Mouse (Mus musculus) CH12.LX (cell line): Measurements from ENCODE around the gene Hsd17b13. TPM values are rescaled to one million over a fixed set of nuclear protein-coding genes. Genes with fewer than 3 reads are reported as not detected.

Source experiments
- DNase-seq: peaks from one replicate; pipeline ENCODE4 v3.0.0-alpha.2; 2013; ENCODE audit errors: extremely low read depth
- H3K27ac ChIP-seq: 2 replicates; pipeline ENCODE4 v1.5.1; 2012; ENCODE audit warnings: low read depth, mild to moderate bottlenecking, control low read depth, moderate library complexity; ENCODE audit not compliant: insufficient read depth
- H3K27me3 ChIP-seq: replicated peaks from 2 replicates; pipeline ENCODE3; 2012; ENCODE audit warnings: inconsistent platforms
- H3K36me3 ChIP-seq, 2 experiments: replicated peaks in 1 of 2; 2 replicates each; pipeline versions ENCODE3 to v1.6.1; 2012; ENCODE audit warnings: inconsistent platforms in 1 of 2, low read length in 1 of 2, mild to moderate bottlenecking in 1 of 2, mixed read lengths in 1 of 2, moderate library complexity in 1 of 2; ENCODE audit not compliant: control insufficient read depth in 1 of 2, insufficient read depth in 1 of 2
- H3K4me1 ChIP-seq, 2 experiments: 2 replicates each; pipeline ENCODE4 v1.6.1; 2012; ENCODE audit warnings: inconsistent platforms in 1 of 2, moderate library complexity in 1 of 2; ENCODE audit not compliant: insufficient read depth in 2 of 2, control insufficient read depth in 1 of 2
- H3K4me2 ChIP-seq: 2 replicates; pipeline ENCODE4 v1.6.1; 2012; ENCODE audit warnings: low read depth, mild to moderate bottlenecking, control low read depth; ENCODE audit not compliant: poor library complexity, insufficient read depth, severe bottlenecking
- H3K4me3 ChIP-seq, 3 experiments: fragments of 150-350 bp in 1 of 3; sonication (generic) in 1 of 3; replicated peaks in 1 of 3; 2 replicates each; pipeline versions ENCODE3 to v1.5.1; 2011 to 2012; ENCODE audit warnings: low read depth in 2 of 3, low read length in 2 of 3, mild to moderate bottlenecking in 2 of 3, moderate library complexity in 2 of 3, control low read depth in 1 of 3, improper control_type of control experiment in 1 of 3, inconsistent platforms in 1 of 3, mixed read lengths in 1 of 3; ENCODE audit not compliant: poor library complexity in 1 of 3
- H3K79me2 ChIP-seq: replicated peaks from 2 replicates; pipeline ENCODE4 v1.6.1; 2012; ENCODE audit warnings: mild to moderate bottlenecking, moderate library complexity; ENCODE audit not compliant: control insufficient read depth, poor library complexity, insufficient read depth, severe bottlenecking; ENCODE audit errors: extremely low read depth
- H3K9ac ChIP-seq: 2 replicates; pipeline ENCODE4 v1.6.1; 2012; ENCODE audit warnings: low read depth, mild to moderate bottlenecking, control low read depth, moderate library complexity; ENCODE audit not compliant: insufficient read depth
- H3K9me3 ChIP-seq: replicated peaks from 2 replicates; pipeline ENCODE3; 2012; ENCODE audit warnings: low read length, inconsistent platforms, mixed read lengths
- BHLHE40 ChIP-seq: IDR thresholded peaks from 2 replicates; pipeline ENCODE4 v1.6.1; 2011; ENCODE audit warnings: mild to moderate bottlenecking, low read depth, low read length, improper control_type of control experiment
- E2F4 ChIP-seq: IDR thresholded peaks from 2 replicates; pipeline ENCODE4 v1.6.1; 2011; ENCODE audit warnings: low read depth, low read length, improper control_type of control experiment; ENCODE audit not compliant: insufficient replicate concordance
- ETS1 ChIP-seq: conservative IDR thresholded peaks from 2 replicates; pipeline ENCODE4 v1.6.1; 2012; ENCODE audit warnings: low read depth, mild to moderate bottlenecking, inconsistent platforms, low read length, improper control_type of control experiment, moderate library complexity
- GABPA ChIP-seq: IDR thresholded peaks from 2 replicates; pipeline ENCODE4 v1.6.1; 2012; ENCODE audit warnings: low read depth, low read length, improper control_type of control experiment, inconsistent platforms; ENCODE audit not compliant: insufficient replicate concordance
- IRF4 ChIP-seq: IDR thresholded peaks from 2 replicates; pipeline ENCODE4 v1.6.1; 2014; ENCODE audit warnings: low read depth, mild to moderate bottlenecking, inconsistent platforms, low read length, improper control_type of control experiment
- MAFK ChIP-seq: IDR thresholded peaks from 2 replicates; pipeline ENCODE4 v1.6.1; 2011; ENCODE audit warnings: low read length, improper control_type of control experiment; ENCODE audit not compliant: insufficient replicate concordance
- MYC ChIP-seq: IDR thresholded peaks from 2 replicates; pipeline ENCODE4 v1.6.1; 2011; ENCODE audit warnings: low read depth, mild to moderate bottlenecking, improper control_type of control experiment, low read length
- NRF1 ChIP-seq: IDR thresholded peaks from 2 replicates; pipeline ENCODE4 v1.6.1; 2014; ENCODE audit warnings: low read depth, mild to moderate bottlenecking, inconsistent platforms, low read length, improper control_type of control experiment, moderate library complexity
- PAX5 ChIP-seq: IDR thresholded peaks from 2 replicates; pipeline ENCODE4 v1.6.1; 2012; ENCODE audit warnings: low read length, inconsistent platforms, mixed read lengths
- POLR2A ChIP-seq: IDR thresholded peaks from 2 replicates; pipeline ENCODE4 v1.6.1; 2011; ENCODE audit warnings: low read depth, mild to moderate bottlenecking, improper control_type of control experiment, low read length
- RCOR1 ChIP-seq: conservative IDR thresholded peaks from 2 replicates; pipeline ENCODE4 v1.6.1; 2012; ENCODE audit warnings: low read depth, mild to moderate bottlenecking, inconsistent platforms, low read length, improper control_type of control experiment
- SIN3A ChIP-seq: IDR thresholded peaks from 2 replicates; pipeline ENCODE4 v1.6.1; 2012; ENCODE audit warnings: low read length, improper control_type of control experiment, inconsistent platforms
- TCF12 ChIP-seq: IDR thresholded peaks from 2 replicates; pipeline ENCODE4 v1.6.1; 2014; ENCODE audit warnings: low read depth, mild to moderate bottlenecking, inconsistent platforms, low read length, improper control_type of control experiment
- ZMIZ1 ChIP-seq: IDR thresholded peaks from 2 replicates; pipeline ENCODE4 v1.6.1; 2012; ENCODE audit warnings: low read depth, mild to moderate bottlenecking, inconsistent platforms, low read length, improper control_type of control experiment
- ZNF384 ChIP-seq: IDR thresholded peaks from 2 replicates; pipeline ENCODE4 v1.6.1; 2012; ENCODE audit warnings: low read depth, low read length, improper control_type of control experiment, inconsistent platforms
- dilution Hi-C: fragments of 300-500 bp; cut with MboI; formaldehyde crosslinking; loops from 2 replicates; pipeline ENCODE4 v1.14.3; 2020; ENCODE audit warnings: low sequenced_read_pairs; ENCODE audit not compliant: extremely low pct_unique_long_range_greater_than_20kb, extremely low pct_ligation_motif_present
- in situ Hi-C: fragments of 300-500 bp; cut with MboI; formaldehyde crosslinking; loops from 3 replicates; pipeline ENCODE4 v1.14.3; 2019; ENCODE audit warnings: low sequenced_read_pairs, low pct_ligation_motif_present, low pct_unique_long_range_greater_than_20kb, mixed read lengths
- polyA plus RNA-seq: library from polyadenylated mRNA; unstranded; fragments of >175 nt; gene quantifications from 2 replicates; pipeline ENCODE4 v1.2.1, GENCODE M21; 2012; ENCODE audit warnings: low read depth; ENCODE audit not compliant: insufficient read length
- total RNA-seq, 2 experiments: library from RNA; depleted of rRNA; stranded (reverse); fragments of 300-350 nt in 1 of 2; fragments of >200 nt in 1 of 2; gene quantifications; 2 replicates each; pipeline ENCODE4 v1.2.3; 2012 to 2014

The Hsd17b13 gene
- total and polyA plus RNA-seq, 3 experiments = 0.23 to 0.64 TPM; not detected in 1

DNA sequence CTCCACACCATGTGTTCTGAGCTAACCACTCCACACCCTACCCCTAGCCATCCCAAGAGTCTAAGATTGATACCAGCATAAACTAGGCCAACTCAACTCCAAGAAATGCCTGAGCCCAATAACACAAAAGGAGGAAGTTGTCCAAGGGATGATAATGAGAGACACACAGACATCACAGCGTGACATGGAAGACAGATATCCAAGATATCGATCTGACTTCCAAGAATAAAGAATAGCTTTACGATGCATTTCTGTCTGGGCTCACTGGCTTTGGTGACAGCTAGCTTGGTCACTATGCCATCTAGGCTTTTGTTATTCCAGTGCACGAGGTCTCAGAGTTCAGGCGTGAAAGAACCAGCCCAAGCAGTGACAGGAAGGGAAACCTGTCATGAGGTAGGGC, 6.2 kb downstream of the Hsd17b13 start:
- no peaks in the 10 kb centered on the region for H3K27me3 ChIP-seq
- in situ Hi-C loops = no loop called here
- H3K4me1 ChIP-seq = 0 out of 4 replicates have a peak, but pooled peaks cover 3 to 5% of the 10 kb centered on the region in 2 experiments
- no peak overlapping the region for H3K27ac ChIP-seq
- no peaks in the 10 kb centered on the region for H3K9me3 ChIP-seq
- H3K9ac ChIP-seq = no peak overlapping the region
- no peak for DNase-seq
- no peaks in the 10 kb centered on the region for H3K36me3 ChIP-seq
- H3K4me2 ChIP-seq = no peak overlapping the region
- H3K79me2 ChIP-seq = no peaks in the 10 kb centered on the region
- no peak overlapping the region for H3K4me3 ChIP-seq
- TF ChIP-seq ETS1 = no peak
- TF ChIP-seq PAX5 = no peak
- dilution Hi-C loops = no loop called here

DNA sequence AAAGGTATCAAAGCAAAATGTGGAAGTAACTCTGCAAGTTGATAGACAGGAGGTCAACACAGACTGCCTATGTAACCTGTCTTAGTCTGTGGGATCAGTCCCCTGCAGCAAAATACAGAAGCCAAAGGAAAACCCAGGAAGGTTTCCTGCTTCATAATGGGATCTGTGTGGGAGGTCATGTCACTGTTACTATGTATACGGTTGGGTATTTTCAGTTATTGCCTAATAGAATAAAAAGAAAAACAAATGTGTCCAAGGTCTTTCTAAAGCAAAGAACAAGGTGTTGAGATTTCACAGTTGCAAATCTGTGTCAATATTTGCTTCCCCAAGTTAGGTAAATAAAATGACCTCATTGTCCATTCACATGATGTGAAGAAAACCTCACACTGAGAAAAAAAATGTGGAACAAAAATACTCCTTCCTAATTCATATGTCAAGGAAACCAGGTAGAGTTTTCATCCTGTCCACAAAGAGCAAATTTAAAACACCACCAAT, 14.2 kb downstream of the Hsd17b13 start:
- peaks cover 1% of the 10 kb centered on the region for H3K9me3 ChIP-seq
- 0 out of 4 replicates have a peak, but pooled peaks cover 0 to 2% of the 10 kb centered on the region in 2 experiments for H3K4me1 ChIP-seq
- H3K27me3 ChIP-seq = no peaks in the 10 kb centered on the region
- H3K79me2 ChIP-seq = no peaks in the 10 kb centered on the region
- H3K27ac ChIP-seq = no peak overlapping the region
- no peaks in the 10 kb centered on the region for H3K36me3 ChIP-seq
- TF ChIP-seq TCF12 = no peak
- TF ChIP-seq NRF1 = no peak
- no peak for TF ChIP-seq E2F4
- TF ChIP-seq SIN3A = no peak
- no peak for TF ChIP-seq RCOR1
- no peak for TF ChIP-seq GABPA
- TF ChIP-seq IRF4 = no peak
- no peak for TF ChIP-seq ZMIZ1
- no peak for TF ChIP-seq PAX5
- TF ChIP-seq MYC = no peak
- no peak for TF ChIP-seq ZNF384
- TF ChIP-seq MAFK = no peak
- H3K4me3 ChIP-seq = no peak overlapping the region
- dilution Hi-C loops = no loop called here
- no peak overlapping the region for H3K4me2 ChIP-seq
- in situ Hi-C loops = no loop called here
- DNase-seq = no peak
- no peak overlapping the region for H3K9ac ChIP-seq

DNA sequence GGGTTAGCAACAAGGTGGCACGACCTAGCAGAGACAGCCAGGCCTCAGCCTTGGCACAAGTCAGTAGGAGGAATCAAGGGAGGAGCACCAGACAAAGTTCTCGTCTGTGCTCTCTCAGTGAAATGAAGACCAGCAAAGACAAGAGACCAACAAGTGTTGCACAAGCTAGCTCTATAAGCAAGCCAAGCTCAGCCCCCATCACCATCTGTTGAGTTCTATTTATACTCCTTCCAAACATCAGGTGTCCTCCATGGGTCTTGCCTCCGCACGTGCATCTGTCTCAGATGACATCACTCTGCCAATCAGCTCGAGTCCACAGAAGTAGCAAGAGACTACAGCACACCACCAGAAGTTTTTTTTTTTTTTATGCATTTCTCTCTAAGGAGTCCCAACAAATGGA, 22.6 kb downstream of the Hsd17b13 start:
- dilution Hi-C loops (no loop called here), in situ Hi-C loops (no loop called here)
- Histone ChIP-seq H3K4me1 (no peaks in the 10 kb centered on the region), H3K27ac (no peak overlapping the region), H3K4me3 (no peak overlapping the region), H3K36me3 (no peaks in the 10 kb centered on the region), H3K9ac (no peak overlapping the region), H3K9me3 (no peaks in the 10 kb centered on the region), H3K27me3 (no peaks in the 10 kb centered on the region), H3K4me2 (no peak overlapping the region), H3K79me2 (no peaks in the 10 kb centered on the region)
- no peak for TF ChIP-seq ETS1
- peak; percentile 46 for TF ChIP-seq ZNF384
- TF ChIP-seq BHLHE40 = peak; percentile 61; the same call in 1 of the 2 replicates
- TF ChIP-seq POLR2A = no peak
- no peak for DNase-seq
